Mouse (Mus musculus): Measurements from ENCODE around the gene Atp2b2. TPM values are rescaled to one million over a fixed set of nuclear protein-coding genes. Genes with fewer than 3 reads are reported as not detected.
A peak's percentile ranks its signal among the peaks of the same experiment; 100 is the strongest.

Atp2b2 gene
- polyA plus RNA-seq, 1 experiment, result 1.6 TPM

- no peak for DNase-seq
- 88% methylated on average over 8 of the region's 8 CpGs for WGBS
- Histone ChIP-seq H3K4me3 (replicated peaks; ENCODE audit: extremely low read depth, low read depth, low read length) (no peak overlapping the region), H3K4me1 (ENCODE audit: control insufficient read depth, insufficient read depth, low read length) (peaks cover 11% of the 10 kb centered on the region; the same call in 1 of the 2 replicates)
- no peak for TF ChIP-seq CTCF (IDR thresholded peaks at IDR 0.05; ENCODE audit: insufficient read depth, low read length)
- no peak for TF ChIP-seq POLR2A (IDR thresholded peaks at IDR 0.05; ENCODE audit: borderline replicate concordance, extremely low read depth, low read depth, low read length)
Observed at GRCm38 (mm10) chr6:113939442-113939841, 103.0 kb downstream of the Atp2b2 start.

DNA sequence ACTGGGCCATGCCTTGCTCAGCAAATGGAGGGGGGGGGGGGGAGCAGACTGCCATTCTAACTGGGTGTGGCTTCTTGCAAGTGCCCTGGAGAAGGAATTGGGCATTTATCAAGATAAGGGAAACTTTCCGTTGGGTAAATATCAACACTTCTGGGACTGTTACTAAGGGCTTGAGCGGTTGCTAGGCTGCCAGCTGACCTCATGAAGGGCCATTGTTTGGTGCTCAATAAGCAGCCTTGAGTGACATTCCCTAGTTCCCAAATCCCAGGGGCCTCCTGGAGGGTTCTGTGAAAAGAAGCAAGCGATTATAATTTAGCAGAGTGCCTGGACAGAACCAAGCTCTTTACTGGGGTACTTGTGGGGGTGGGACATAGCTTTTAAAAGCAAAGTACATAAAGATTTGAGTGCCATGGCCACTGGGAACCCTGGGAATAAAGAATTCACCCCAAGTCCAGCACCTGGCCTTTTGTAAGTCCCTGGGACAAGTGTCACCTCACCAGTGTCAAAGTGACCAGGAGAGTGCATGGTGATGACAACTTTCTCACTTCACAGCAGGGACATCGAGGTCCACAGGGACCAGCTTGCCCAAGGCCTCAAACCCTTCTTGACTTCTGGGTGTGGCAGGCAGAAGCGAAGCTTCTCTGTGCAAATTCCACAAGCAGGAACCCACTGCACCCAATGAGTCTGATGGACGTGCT, 105.5 kb downstream of the Atp2b2 start:
- peak; percentile 56 for DNase-seq
- 44% methylated on average over 6 of the region's 6 CpGs for WGBS
- TF ChIP-seq CTCF (IDR thresholded peaks at IDR 0.05; ENCODE audit: insufficient read depth, low read length) (no peak), POLR2A (IDR thresholded peaks at IDR 0.05; ENCODE audit: borderline replicate concordance, extremely low read depth, low read depth, low read length) (no peak)

GRCm38 (mm10) chr6:113936111-113936510, 106.3 kb downstream of the Atp2b2 start:
- 46% methylated on average over 8 of the region's 8 CpGs for WGBS
- TF ChIP-seq POLR2A (IDR thresholded peaks at IDR 0.05; ENCODE audit: borderline replicate concordance, extremely low read depth, low read depth, low read length) (no peak), CTCF (IDR thresholded peaks at IDR 0.05; ENCODE audit: insufficient read depth, low read length) (no peak)
- no peak overlapping the region for H3K4me3 ChIP-seq (replicated peaks; ENCODE audit: extremely low read depth, low read depth, low read length)
- peaks cover 11% of the 10 kb centered on the region; the same call in 1 of the 2 replicates for H3K4me1 ChIP-seq (ENCODE audit: control insufficient read depth, insufficient read depth, low read length)
- no peak for DNase-seq

More for the DNA sequence above, 105.5 kb downstream of the Atp2b2 start:
- Histone ChIP-seq H3K4me1 (ENCODE audit: control insufficient read depth, insufficient read depth, low read length) (peaks cover 11% of the 10 kb centered on the region; the same call in 1 of the 2 replicates), H3K4me3 (replicated peaks; ENCODE audit: extremely low read depth, low read depth, low read length) (no peak overlapping the region)

DNA sequence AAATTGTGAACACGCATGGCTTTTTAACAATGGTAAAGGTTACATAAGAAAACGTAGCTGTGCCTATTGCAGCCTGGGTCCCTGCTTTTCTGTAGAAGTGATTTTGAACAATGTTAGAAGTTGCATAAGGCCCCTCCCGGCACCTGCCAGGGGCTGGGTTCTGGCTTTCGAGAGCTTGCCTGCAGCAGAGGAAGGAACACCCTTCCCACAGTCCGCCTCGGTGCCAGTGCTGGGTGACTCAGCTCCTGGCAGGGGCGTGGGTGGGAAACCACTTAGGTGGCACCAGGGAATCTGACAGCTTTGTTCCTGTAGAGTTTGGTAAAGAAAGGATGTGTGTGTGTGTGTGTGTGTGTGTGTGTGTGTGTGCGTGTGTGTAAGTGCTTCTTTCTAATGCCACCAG, 107.7 kb downstream of the Atp2b2 start:
- no peak for TF ChIP-seq POLR2A (IDR thresholded peaks at IDR 0.05; ENCODE audit: borderline replicate concordance, extremely low read depth, low read depth, low read length)
- TF ChIP-seq CTCF (IDR thresholded peaks at IDR 0.05; ENCODE audit: insufficient read depth, low read length), result no peak
- 39% methylated on average over 8 of the region's 8 CpGs for WGBS
- H3K4me3 ChIP-seq (replicated peaks; ENCODE audit: extremely low read depth, low read depth, low read length), result no peak overlapping the region
- DNase-seq, result peak; percentile 54
- H3K4me1 ChIP-seq (ENCODE audit: control insufficient read depth, insufficient read depth, low read length), result peaks cover 11% of the 10 kb centered on the region; the same call in 1 of the 2 replicates

- Histone ChIP-seq H3K4me3 (replicated peaks; ENCODE audit: extremely low read depth, low read depth, low read length) (no peak overlapping the region), H3K4me1 (ENCODE audit: control insufficient read depth, insufficient read depth, low read length) (peaks cover 11% of the 10 kb centered on the region; the same call in 1 of the 2 replicates)
- WGBS, result 67% methylated on average over 14 of the region's 14 CpGs
- TF ChIP-seq POLR2A (IDR thresholded peaks at IDR 0.05; ENCODE audit: borderline replicate concordance, extremely low read depth, low read depth, low read length) (no peak), CTCF (IDR thresholded peaks at IDR 0.05; ENCODE audit: insufficient read depth, low read length) (no peak)
- DNase-seq, result no peak
Observed at GRCm38 (mm10) chr6:113933261-113934151, 108.9 kb downstream of the Atp2b2 start.

GRCm38 (mm10) chr6:113929191-113929875, 113.1 kb downstream of the Atp2b2 start:
- no peak for DNase-seq
- WGBS, result 86% methylated on average over 7 of the region's 8 CpGs
- TF ChIP-seq CTCF (IDR thresholded peaks at IDR 0.05; ENCODE audit: insufficient read depth, low read length), result no peak
- no peak for TF ChIP-seq POLR2A (IDR thresholded peaks at IDR 0.05; ENCODE audit: borderline replicate concordance, extremely low read depth, low read depth, low read length)
- Histone ChIP-seq H3K4me3 (replicated peaks; ENCODE audit: extremely low read depth, low read depth, low read length) (no peak overlapping the region), H3K4me1 (ENCODE audit: control insufficient read depth, insufficient read depth, low read length) (no peaks in the 10 kb centered on the region)

GRCm38 (mm10) chr6:113923249-113923648, 119.2 kb downstream of the Atp2b2 start:
- no peak overlapping the region for H3K4me3 ChIP-seq (replicated peaks; ENCODE audit: extremely low read depth, low read depth, low read length)
- TF ChIP-seq POLR2A (IDR thresholded peaks at IDR 0.05; ENCODE audit: borderline replicate concordance, extremely low read depth, low read depth, low read length) (no peak), CTCF (IDR thresholded peaks at IDR 0.05; ENCODE audit: insufficient read depth, low read length) (no peak)
- no peaks in the 10 kb centered on the region for H3K4me1 ChIP-seq (ENCODE audit: control insufficient read depth, insufficient read depth, low read length)
- 67% methylated on average over 4 of the region's 4 CpGs for WGBS
- no peak for DNase-seq

DNA sequence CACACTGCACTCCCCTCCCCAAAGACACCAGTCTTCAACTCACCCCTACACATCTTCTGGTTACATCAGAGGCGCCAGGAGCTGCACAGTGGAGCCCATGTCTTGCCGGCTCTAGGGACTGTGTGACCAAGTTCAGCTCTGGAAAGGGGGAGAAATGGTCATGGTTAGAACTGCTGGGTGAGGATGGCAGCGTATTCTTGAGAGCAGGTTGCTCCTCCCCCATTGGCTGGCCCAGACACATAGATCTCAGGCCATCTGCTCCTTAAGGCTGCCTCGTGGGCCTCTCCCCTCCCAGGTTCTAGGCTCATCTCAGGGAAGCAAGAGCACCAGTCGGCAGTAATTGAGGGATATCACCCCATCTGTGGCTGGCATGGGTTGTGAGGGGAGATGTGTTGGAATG, 121.9 kb downstream of the Atp2b2 start:
- TF ChIP-seq CTCF (IDR thresholded peaks at IDR 0.05; ENCODE audit: insufficient read depth, low read length) (no peak), POLR2A (IDR thresholded peaks at IDR 0.05; ENCODE audit: borderline replicate concordance, extremely low read depth, low read depth, low read length) (no peak)
- Histone ChIP-seq H3K4me3 (replicated peaks; ENCODE audit: extremely low read depth, low read depth, low read length) (no peak overlapping the region), H3K4me1 (ENCODE audit: control insufficient read depth, insufficient read depth, low read length) (no peaks in the 10 kb centered on the region)
- WGBS, result 64% methylated on average over 5 of the region's 5 CpGs
- no peak for DNase-seq

- H3K4me3 ChIP-seq (replicated peaks; ENCODE audit: extremely low read depth, low read depth, low read length), result no peak overlapping the region
- WGBS, result 55% methylated on average over 3 of the region's 3 CpGs
- H3K4me1 ChIP-seq (ENCODE audit: control insufficient read depth, insufficient read depth, low read length), result no peaks in the 10 kb centered on the region
- no peak for DNase-seq
- TF ChIP-seq POLR2A (IDR thresholded peaks at IDR 0.05; ENCODE audit: borderline replicate concordance, extremely low read depth, low read depth, low read length) (no peak), CTCF (IDR thresholded peaks at IDR 0.05; ENCODE audit: insufficient read depth, low read length) (no peak)
Observed at GRCm38 (mm10) chr6:113912753-113913152, 129.7 kb downstream of the Atp2b2 start.

All from lung, adult 2 months (tissue).